Mouse (Mus musculus): ENCODE measurements around the gene Atf3. TPM values are rescaled to one million over a fixed set of nuclear protein-coding genes. Genes with fewer than 3 reads are reported as not detected.

Atf3 gene
- polyA plus RNA-seq, 1 experiment from 2014 or later: 1.4 TPM

- 84% methylated on average over 11 of the region's 11 CpGs for WGBS
- Histone ChIP-seq H3K27ac (no peak overlapping the region), H3K4me1 (no peaks in the 10 kb centered on the region), H3K9me3 (replicated peaks) (no peaks in the 10 kb centered on the region), H3K4me2 (no peak overlapping the region), H3K9ac (no peak overlapping the region), H3K36me3 (ENCODE audit: poor library complexity, severe bottlenecking) (no peaks in the 10 kb centered on the region), H3K4me3 (no peak overlapping the region), H3K27me3 (no peaks in the 10 kb centered on the region)
- no peak for ATAC-seq
Measured at GRCm38 (mm10) chr1:191202208-191202952, 15.5 kb downstream of the Atf3 start.

GRCm38 (mm10) chr1:191200816-191201602, 16.8 kb downstream of the Atf3 start:
- Histone ChIP-seq H3K27me3 (0 out of 2 replicates have a peak, but pooled peaks cover 1% of the 10 kb centered on the region), H3K9ac (no peak overlapping the region), H3K4me2 (no peak overlapping the region), H3K9me3 (replicated peaks) (no peaks in the 10 kb centered on the region), H3K4me3 (no peak overlapping the region), H3K4me1 (no peaks in the 10 kb centered on the region), H3K27ac (no peak overlapping the region), H3K36me3 (ENCODE audit: poor library complexity, severe bottlenecking) (no peaks in the 10 kb centered on the region)
- 88% methylated on average over 9 of the region's 9 CpGs for WGBS
- ATAC-seq: no peak

- Histone ChIP-seq H3K9me3 (replicated peaks) (no peaks in the 10 kb centered on the region), H3K27ac (no peak overlapping the region), H3K4me2 (no peak overlapping the region), H3K4me3 (no peak overlapping the region), H3K36me3 (ENCODE audit: poor library complexity, severe bottlenecking) (no peaks in the 10 kb centered on the region), H3K4me1 (no peaks in the 10 kb centered on the region), H3K9ac (no peak overlapping the region), H3K27me3 (0 out of 2 replicates have a peak, but pooled peaks cover 2% of the 10 kb centered on the region)
- 83% methylated on average over 7 of the region's 7 CpGs for WGBS
- ATAC-seq: no peak
Measured at GRCm38 (mm10) chr1:191197916-191198315, 19.9 kb downstream of the Atf3 start.

- H3K27me3 ChIP-seq: peaks cover 17% of the 10 kb centered on the region
- 86% methylated on average over 6 of the region's 6 CpGs for whole genome bisulfite sequencing
- no peaks in the 10 kb centered on the region for H3K36me3 ChIP-seq (ENCODE audit: poor library complexity, severe bottlenecking)
- no peak for ATAC-seq
- no peak overlapping the region for H3K9ac ChIP-seq
- no peak overlapping the region for H3K4me2 ChIP-seq
- H3K4me3 ChIP-seq: no peak overlapping the region
- H3K9me3 ChIP-seq (replicated peaks): no peaks in the 10 kb centered on the region
- no peaks in the 10 kb centered on the region for H3K4me1 ChIP-seq
- H3K27ac ChIP-seq: no peak overlapping the region
Measured at GRCm38 (mm10) chr1:191196016-191196415, 21.8 kb downstream of the Atf3 start.

- ATAC-seq: no peak
- H3K27ac ChIP-seq: no peak overlapping the region
- H3K4me2 ChIP-seq: no peak overlapping the region
Measured at GRCm38 (mm10) chr1:191193657-191194424, 24.0 kb downstream of the Atf3 start.

GRCm38 (mm10) chr1:191192751-191193150, 25.1 kb downstream of the Atf3 start:
- no peak for ATAC-seq
- Histone ChIP-seq H3K4me2 (no peak overlapping the region), H3K27me3 (peaks cover 40% of the 10 kb centered on the region), H3K9me3 (replicated peaks) (no peaks in the 10 kb centered on the region), H3K9ac (no peak overlapping the region), H3K4me3 (no peak overlapping the region), H3K36me3 (ENCODE audit: poor library complexity, severe bottlenecking) (no peaks in the 10 kb centered on the region), H3K27ac (no peak overlapping the region), H3K4me1 (no peaks in the 10 kb centered on the region)
- WGBS: 84% methylated on average over 6 of the region's 6 CpGs

More at GRCm38 (mm10) chr1:191193657-191194424, 24.0 kb downstream of the Atf3 start:
- no peak overlapping the region for H3K9ac ChIP-seq
- no peaks in the 10 kb centered on the region for H3K4me1 ChIP-seq
- H3K36me3 ChIP-seq (ENCODE audit: poor library complexity, severe bottlenecking): no peaks in the 10 kb centered on the region
- no peak overlapping the region for H3K4me3 ChIP-seq
- H3K9me3 ChIP-seq (replicated peaks): no peaks in the 10 kb centered on the region
- H3K27me3 ChIP-seq: peaks cover 31% of the 10 kb centered on the region
- 56% methylated on average over 14 of the region's 14 CpGs for WGBS

- H3K27ac ChIP-seq: no peak overlapping the region
- H3K4me1 ChIP-seq: no peaks in the 10 kb centered on the region
- 70% methylated on average over 6 of the region's 6 CpGs for WGBS
- no peak overlapping the region for H3K9ac ChIP-seq
- no peak for ATAC-seq
- H3K4me2 ChIP-seq: no peak overlapping the region
- peaks cover 45% of the 10 kb centered on the region for H3K27me3 ChIP-seq
- H3K36me3 ChIP-seq (ENCODE audit: poor library complexity, severe bottlenecking): no peaks in the 10 kb centered on the region
- no peak overlapping the region for H3K4me3 ChIP-seq
- H3K9me3 ChIP-seq (replicated peaks): no peaks in the 10 kb centered on the region
Measured at GRCm38 (mm10) chr1:191192213-191192612, 25.6 kb downstream of the Atf3 start.

- Histone ChIP-seq H3K9ac (no peak overlapping the region), H3K4me1 (peaks cover 19% of the 10 kb centered on the region), H3K36me3 (ENCODE audit: poor library complexity, severe bottlenecking) (no peaks in the 10 kb centered on the region), H3K4me3 (no peak overlapping the region), H3K27me3 (peaks cover 67% of the 10 kb centered on the region), H3K9me3 (replicated peaks) (no peaks in the 10 kb centered on the region), H3K27ac (no peak overlapping the region), H3K4me2 (no peak overlapping the region)
- WGBS: 49% methylated on average over 6 of the region's 6 CpGs
- no peak for ATAC-seq
Measured at GRCm38 (mm10) chr1:191189671-191190372, 28.0 kb downstream of the Atf3 start.

- ATAC-seq: no peak
- no peaks in the 10 kb centered on the region for H3K9me3 ChIP-seq (replicated peaks)
- no peak overlapping the region for H3K27ac ChIP-seq
- H3K4me2 ChIP-seq: no peak overlapping the region
- no peak overlapping the region for H3K4me3 ChIP-seq
- 2% methylated on average over 7 of the region's 7 CpGs for WGBS
- peaks cover 90% of the 10 kb centered on the region for H3K27me3 ChIP-seq
- peaks cover 45% of the 10 kb centered on the region for H3K4me1 ChIP-seq
- H3K9ac ChIP-seq: no peak overlapping the region
- no peaks in the 10 kb centered on the region for H3K36me3 ChIP-seq (ENCODE audit: poor library complexity, severe bottlenecking)
Measured at GRCm38 (mm10) chr1:191186386-191186770, 31.5 kb downstream of the Atf3 start.

- no peaks in the 10 kb centered on the region for H3K36me3 ChIP-seq (ENCODE audit: poor library complexity, severe bottlenecking)
- under 1% methylated on average over 16 of the region's 16 CpGs for WGBS
- H3K9ac ChIP-seq: no peak overlapping the region
- H3K9me3 ChIP-seq (replicated peaks): no peaks in the 10 kb centered on the region
- H3K4me2 ChIP-seq: peak overlapping the region; percentile 93
- ATAC-seq: no peak
- peaks cover 45% of the 10 kb centered on the region for H3K4me1 ChIP-seq
- no peak overlapping the region for H3K27ac ChIP-seq
- peak overlapping the region; percentile 48 for H3K4me3 ChIP-seq
- peaks cover 90% of the 10 kb centered on the region for H3K27me3 ChIP-seq
Measured at GRCm38 (mm10) chr1:191185761-191186385, 32.0 kb downstream of the Atf3 start.

- Histone ChIP-seq H3K4me1 (peaks cover 45% of the 10 kb centered on the region), H3K27me3 (peaks cover 96% of the 10 kb centered on the region), H3K9ac (0 out of 2 replicates have a peak overlapping the region, but pooled peaks have one; percentile 1), H3K36me3 (ENCODE audit: poor library complexity, severe bottlenecking) (no peaks in the 10 kb centered on the region), H3K4me2 (peak overlapping the region; percentile 93), H3K4me3 (peak overlapping the region; percentile 48), H3K27ac (no peak overlapping the region), H3K9me3 (replicated peaks) (no peaks in the 10 kb centered on the region)
- 1% methylated on average over 22 of the region's 22 CpGs for WGBS
- ATAC-seq: no peak
Measured at GRCm38 (mm10) chr1:191184841-191185251, 33.0 kb downstream of the Atf3 start.

Data from forebrain, embryonic 13.5 days (tissue).